Mouse (Mus musculus): ENCODE results near the gene Mov10.

- TF ChIP-seq POLR2A (IDR thresholded peaks at IDR 0.05; ENCODE audit: extremely low read depth, insufficient read depth, low read length) = no peak
- no peak for TF ChIP-seq CTCF (IDR thresholded peaks at IDR 0.05; ENCODE audit: low read depth, low read length)
These were observed 47.0 kb upstream of the Mov10 start for GRCm38 (mm10) chr3:104865341-104865788.
